Mouse (Mus musculus): Measurements from ENCODE around the gene Shd. TPM values are rescaled to one million over a fixed set of nuclear protein-coding genes. Genes with fewer than 3 reads are reported as not detected.

Gene Shd
- polyA plus RNA-seq, 1 experiment = 3.4 TPM

- 48% methylated on average over 8 of the region's 8 CpGs for WGBS
- H3K27me3 ChIP-seq (ENCODE audit: control insufficient read depth, insufficient read depth, low read length) = peaks cover 3% of the 10 kb centered on the region; the same call in 1 of the 2 replicates
- peaks cover 17% of the 10 kb centered on the region for H3K4me1 ChIP-seq (ENCODE audit: control insufficient read depth, insufficient read depth, insufficient read length, low read length)
- no peak overlapping the region for H3K27ac ChIP-seq (ENCODE audit: insufficient read depth, low read depth, low read length)
- H3K36me3 ChIP-seq (ENCODE audit: control insufficient read depth, insufficient read depth, low read length) = peaks cover 4% of the 10 kb centered on the region
- H3K4me3 ChIP-seq (ENCODE audit: low read depth, low read length) = no peak overlapping the region
- TF ChIP-seq CTCF (IDR thresholded peaks at IDR 0.05; ENCODE audit: extremely low read depth, insufficient read length, insufficient replicate concordance, low read depth, low read length) (no peak), POLR2A (IDR thresholded peaks at IDR 0.05; ENCODE audit: low read depth, low read length) (no peak)
Measured at GRCm38 (mm10) chr17:55990278-55990898, 20.1 kb downstream of the Shd start.

DNA sequence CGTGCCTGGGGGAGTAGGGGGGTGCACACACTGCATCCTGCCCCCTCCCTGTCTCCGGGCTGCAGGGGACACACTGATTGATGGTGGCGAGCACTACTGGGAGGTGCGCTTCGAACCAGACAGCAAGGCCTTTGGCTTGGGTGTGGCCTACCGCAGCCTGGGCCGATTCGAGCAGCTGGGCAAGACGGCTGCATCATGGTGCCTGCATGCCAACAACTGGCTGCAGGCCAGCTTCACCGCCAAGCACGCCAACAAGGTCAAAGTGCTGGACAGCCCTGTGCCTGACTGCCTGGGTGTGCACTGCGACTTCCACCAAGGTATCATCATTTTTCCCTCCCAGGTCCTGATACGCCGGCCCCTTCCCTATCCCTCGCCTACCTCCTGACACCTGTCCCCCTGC, 25.7 kb downstream of the Shd start:
- TF ChIP-seq CTCF (IDR thresholded peaks at IDR 0.05; ENCODE audit: extremely low read depth, insufficient read length, insufficient replicate concordance, low read depth, low read length) (no peak), POLR2A (IDR thresholded peaks at IDR 0.05; ENCODE audit: low read depth, low read length) (no peak)
- 19% methylated on average over 15 of the region's 15 CpGs for WGBS
- Histone ChIP-seq H3K4me1 (ENCODE audit: control insufficient read depth, insufficient read depth, insufficient read length, low read length) (peaks cover 20% of the 10 kb centered on the region), H3K27ac (ENCODE audit: insufficient read depth, low read depth, low read length) (peak overlapping the region; percentile 70), H3K36me3 (ENCODE audit: control insufficient read depth, insufficient read depth, low read length) (peaks cover 33% of the 10 kb centered on the region), H3K27me3 (ENCODE audit: control insufficient read depth, insufficient read depth, low read length) (no peaks in the 10 kb centered on the region), H3K4me3 (ENCODE audit: low read depth, low read length) (no peak overlapping the region)

DNA sequence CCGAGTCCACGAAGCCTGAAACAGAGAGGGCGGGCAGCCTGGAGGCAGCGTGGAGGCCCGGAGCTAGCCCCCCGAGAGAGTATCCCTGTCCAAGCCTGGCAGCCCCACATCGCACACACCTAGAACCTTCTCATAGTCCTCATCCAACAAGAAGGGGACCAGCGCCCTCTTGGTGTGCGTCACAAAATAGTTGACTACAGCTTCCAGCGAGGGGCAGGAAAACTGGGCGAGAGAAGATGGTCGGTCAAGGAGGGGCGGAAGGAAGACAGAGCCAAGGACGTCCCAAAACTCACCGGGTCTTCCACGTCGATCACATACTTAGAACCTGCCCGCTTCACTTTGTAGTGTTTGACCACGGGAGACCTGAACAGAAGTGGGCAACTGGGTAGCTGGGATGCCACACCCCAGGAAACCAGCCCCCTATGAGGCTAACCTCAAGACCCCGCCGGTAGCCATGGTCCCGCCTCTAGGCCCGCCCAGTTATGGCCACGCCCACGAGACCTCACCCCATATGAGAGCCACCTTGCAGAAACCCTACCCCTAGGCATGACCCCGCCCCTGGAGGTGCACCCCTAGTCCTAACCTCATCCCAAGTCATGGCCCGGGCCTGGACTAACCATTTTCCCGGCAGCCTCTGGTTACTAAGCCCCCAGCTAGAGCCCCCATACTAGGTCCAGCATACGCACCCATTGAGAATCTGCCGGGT, 29.7 kb downstream of the Shd start:
- Histone ChIP-seq H3K4me1 (ENCODE audit: control insufficient read depth, insufficient read depth, insufficient read length, low read length) (peaks cover 23% of the 10 kb centered on the region), H3K4me3 (ENCODE audit: low read depth, low read length) (no peak overlapping the region), H3K27ac (ENCODE audit: insufficient read depth, low read depth, low read length) (no peak overlapping the region), H3K27me3 (ENCODE audit: control insufficient read depth, insufficient read depth, low read length) (no peaks in the 10 kb centered on the region), H3K36me3 (ENCODE audit: control insufficient read depth, insufficient read depth, low read length) (peaks cover 47% of the 10 kb centered on the region)
- 66% methylated on average over 30 of the region's 30 CpGs for WGBS
- TF ChIP-seq POLR2A (IDR thresholded peaks at IDR 0.05; ENCODE audit: low read depth, low read length) (no peak), CTCF (IDR thresholded peaks at IDR 0.05; ENCODE audit: extremely low read depth, insufficient read length, insufficient replicate concordance, low read depth, low read length) (no peak)

DNA sequence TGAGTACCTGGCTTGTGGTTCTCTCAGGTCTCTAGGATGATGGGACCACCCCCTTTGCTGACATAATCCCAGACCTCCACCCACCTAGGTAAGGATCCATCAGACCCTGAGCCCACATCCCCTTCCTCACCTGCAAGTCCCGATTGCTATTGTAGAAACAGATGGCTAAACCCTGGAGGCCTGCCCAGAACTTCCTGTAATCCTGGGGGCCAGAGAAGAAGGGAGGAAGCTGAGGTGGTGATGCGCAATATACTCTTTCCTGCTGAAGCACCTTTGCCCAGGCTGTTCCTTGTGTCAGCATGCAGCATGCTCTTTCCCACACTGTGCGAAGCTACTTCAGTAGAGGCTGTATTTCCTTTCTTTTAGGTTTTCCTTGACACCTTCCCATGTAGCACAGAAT, 32.7 kb downstream of the Shd start:
- TF ChIP-seq CTCF (IDR thresholded peaks at IDR 0.05; ENCODE audit: extremely low read depth, insufficient read length, insufficient replicate concordance, low read depth, low read length) (no peak), POLR2A (IDR thresholded peaks at IDR 0.05; ENCODE audit: low read depth, low read length) (no peak)
- Histone ChIP-seq H3K36me3 (ENCODE audit: control insufficient read depth, insufficient read depth, low read length) (peaks cover 35% of the 10 kb centered on the region), H3K4me1 (ENCODE audit: control insufficient read depth, insufficient read depth, insufficient read length, low read length) (peaks cover 6% of the 10 kb centered on the region; the same call in 1 of the 2 replicates), H3K27ac (ENCODE audit: insufficient read depth, low read depth, low read length) (no peak overlapping the region), H3K27me3 (ENCODE audit: control insufficient read depth, insufficient read depth, low read length) (no peaks in the 10 kb centered on the region), H3K4me3 (ENCODE audit: low read depth, low read length) (no peak overlapping the region)
- 82% methylated on average over 3 of the region's 3 CpGs for WGBS

DNA sequence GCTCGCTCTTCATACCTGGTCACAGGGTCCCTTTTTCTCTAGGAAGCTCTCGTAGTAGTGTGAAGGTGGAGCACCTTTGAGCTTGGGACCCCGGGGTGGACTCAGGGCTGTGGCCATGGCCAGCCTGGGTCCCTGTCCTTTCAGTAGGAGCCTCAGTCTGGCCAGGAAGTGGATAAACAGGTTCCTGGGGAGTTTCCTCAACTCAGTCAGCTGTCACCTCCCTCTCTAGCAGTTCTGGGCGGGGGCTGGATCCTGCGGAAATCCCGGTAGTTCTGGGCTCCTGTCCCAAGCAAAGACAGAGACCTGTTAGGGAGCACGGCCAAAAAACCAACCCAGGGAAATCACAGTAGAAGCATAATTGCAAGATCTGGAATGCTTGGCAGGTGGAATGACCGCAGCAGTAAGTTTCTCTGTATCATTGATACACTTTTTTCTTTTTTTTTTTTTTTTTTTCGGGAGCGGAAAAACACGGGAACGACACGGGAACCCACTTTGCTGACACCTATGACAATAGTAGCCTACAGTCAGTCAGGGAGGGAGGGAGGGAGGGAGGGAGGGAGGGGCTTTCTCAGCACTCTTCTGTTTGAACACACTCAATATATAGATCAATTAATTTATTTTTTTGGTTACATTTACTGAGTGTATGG, 35.3 kb downstream of the Shd start, which contains the start of the genes Stap2 and Mpnd:
Gene Stap2, minus strand, starts transcription at position 170 of the 647 bp plus-strand sequence.
Gene Mpnd, plus strand, starts transcription at position 297 of the 647 bp plus-strand sequence.
- Histone ChIP-seq H3K4me1 (ENCODE audit: control insufficient read depth, insufficient read depth, insufficient read length, low read length) (peaks cover 14% of the 10 kb centered on the region), H3K27me3 (ENCODE audit: control insufficient read depth, insufficient read depth, low read length) (no peaks in the 10 kb centered on the region), H3K27ac (ENCODE audit: insufficient read depth, low read depth, low read length) (peak within 1 kb of the TSS; percentile 98), H3K36me3 (ENCODE audit: control insufficient read depth, insufficient read depth, low read length) (peaks cover 19% of the 10 kb centered on the region), H3K4me3 (ENCODE audit: low read depth, low read length) (peak within 1 kb of the TSS; percentile 80)
- 17% methylated on average over 13 of the region's 13 CpGs for WGBS
- TF ChIP-seq POLR2A (IDR thresholded peaks at IDR 0.05; ENCODE audit: low read depth, low read length) = peak; percentile 59
- no peak for TF ChIP-seq CTCF (IDR thresholded peaks at IDR 0.05; ENCODE audit: extremely low read depth, insufficient read length, insufficient replicate concordance, low read depth, low read length)

DNA sequence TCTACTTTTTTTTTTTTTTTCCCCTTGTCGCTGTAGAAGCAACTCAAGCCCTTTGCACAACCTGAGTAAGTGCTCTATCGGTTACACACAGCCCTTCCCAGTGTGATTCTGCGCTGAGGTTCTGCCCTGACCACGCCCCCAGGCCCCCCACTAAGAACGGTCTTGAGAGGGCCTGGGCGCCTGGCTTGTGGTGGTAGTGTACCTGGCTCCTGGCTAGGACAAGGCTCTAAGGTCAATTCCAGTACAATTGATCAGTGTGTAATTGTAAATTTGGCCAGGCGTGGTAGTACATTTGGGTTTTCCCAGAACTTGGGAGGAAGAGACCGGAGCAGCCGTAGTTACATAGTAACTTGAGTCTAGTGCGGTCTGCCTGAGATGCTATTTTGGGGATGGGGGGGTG, 36.7 kb downstream of the Shd start:
- H3K27me3 ChIP-seq (ENCODE audit: control insufficient read depth, insufficient read depth, low read length) = no peaks in the 10 kb centered on the region
- H3K4me1 ChIP-seq (ENCODE audit: control insufficient read depth, insufficient read depth, insufficient read length, low read length) = peaks cover 15% of the 10 kb centered on the region
- peak overlapping the region; percentile 98 for H3K27ac ChIP-seq (ENCODE audit: insufficient read depth, low read depth, low read length)
- 32% methylated on average over 10 of the region's 10 CpGs for WGBS
- TF ChIP-seq CTCF (IDR thresholded peaks at IDR 0.05; ENCODE audit: extremely low read depth, insufficient read length, insufficient replicate concordance, low read depth, low read length) = no peak
- no peak for TF ChIP-seq POLR2A (IDR thresholded peaks at IDR 0.05; ENCODE audit: low read depth, low read length)
- H3K36me3 ChIP-seq (ENCODE audit: control insufficient read depth, insufficient read depth, low read length) = peaks cover 10% of the 10 kb centered on the region
- H3K4me3 ChIP-seq (ENCODE audit: low read depth, low read length) = peak overlapping the region; percentile 53

Measured in small intestine, adult 2 months (tissue).